Mouse (Mus musculus) hindbrain, embryonic 13.5 days (tissue): ENCODE results near the gene Bglap3. TPM values are rescaled to one million over a fixed set of nuclear protein-coding genes. Genes with fewer than 3 reads are reported as not detected.
"Not testable (repeated sequence)": the region's sequence is repeated elsewhere in the genome, so short reads cannot be mapped to it uniquely, and the experiment has no call there.

Source experiments
- ATAC-seq: fragments of 200-750 bp; cut with Nextera tagmentation; 2 replicates; pipeline ENCODE4 v1.8.0; 2017; ENCODE audit warnings: moderate TSS enrichment; ENCODE audit not compliant: low FRiP score
- H3K27ac ChIP-seq: fragments of 300-500 bp; sonication (generic); 2 replicates; pipeline ENCODE4 v1.5.1; 2015; ENCODE audit warnings: inconsistent platforms, mild to moderate bottlenecking, moderate library complexity
- H3K27me3 ChIP-seq: fragments of 300-500 bp; sonication (generic); 2 replicates; pipeline ENCODE4 v1.6.1; 2015; ENCODE audit warnings: mild to moderate bottlenecking, inconsistent platforms
- H3K36me3 ChIP-seq: fragments of 300-500 bp; sonication (generic); 2 replicates; pipeline ENCODE4 v1.6.1; 2015; ENCODE audit warnings: mild to moderate bottlenecking, inconsistent platforms
- H3K4me1 ChIP-seq: fragments of 300-500 bp; sonication (generic); replicated peaks from 2 replicates; pipeline ENCODE4 v1.6.1; 2015; ENCODE audit warnings: inconsistent platforms
- H3K4me2 ChIP-seq: fragments of 300-500 bp; sonication (generic); 2 replicates; pipeline ENCODE4 v1.6.1; 2015; ENCODE audit warnings: inconsistent platforms, mild to moderate bottlenecking, moderate library complexity
- H3K4me3 ChIP-seq: fragments of 300-500 bp; sonication (generic); 2 replicates; pipeline ENCODE4 v1.5.1; 2015; ENCODE audit warnings: mild to moderate bottlenecking, inconsistent platforms
- H3K9ac ChIP-seq: fragments of 300-500 bp; sonication (generic); 2 replicates; pipeline ENCODE4 v1.6.1; 2015; ENCODE audit warnings: mild to moderate bottlenecking, inconsistent platforms
- H3K9me3 ChIP-seq: fragments of 300-500 bp; sonication (generic); 2 replicates; pipeline ENCODE4 v1.6.1; 2016; ENCODE audit warnings: inconsistent platforms
- WGBS: fragments of 180-500 bp; shearing (Covaris S2); methylation state at CpG from one replicate; pipeline ENCODE4 v1.1.7; 2015; 5-methylcytosine and 5-hydroxymethylcytosine counted together
- polyA plus RNA-seq: library from polyadenylated mRNA; unstranded; fragments of >200 nt; fragmentation: Nextera tagmentation; extraction: Ambion mirVana; gene quantifications from 2 replicates; pipeline ENCODE4 v1.2.1, GENCODE M21; 2015

Gene Bglap3
- polyA plus RNA-seq, 1 experiment from 2014 or later: not detected

- Histone ChIP-seq H3K27me3 (peaks cover 26% of the 10 kb centered on the region), H3K9me3 (peaks cover 11% of the 10 kb centered on the region), H3K4me1 (peaks cover 13% of the 10 kb centered on the region)
- not testable (repeated sequence) for H3K36me3 ChIP-seq, H3K27ac ChIP-seq, ATAC-seq, H3K4me2 ChIP-seq, H3K9ac ChIP-seq, H3K4me3 ChIP-seq
- WGBS: 88% methylated on average over 7 of the region's 7 CpGs
Observed at GRCm38 (mm10) chr3:88368511-88368910, 4.0 kb downstream of the Bglap3 start.

- WGBS: 51% methylated on average over 3 of the region's 7 CpGs
- H3K9me3 ChIP-seq: peaks cover 11% of the 10 kb centered on the region
- 0 out of 2 replicates have a peak overlapping the region, but pooled peaks have one; percentile 78 for H3K27ac ChIP-seq
- not testable (repeated sequence) for H3K9ac ChIP-seq, H3K4me2 ChIP-seq, H3K4me3 ChIP-seq
- H3K27me3 ChIP-seq: peaks cover 26% of the 10 kb centered on the region
- H3K4me1 ChIP-seq: peaks cover 13% of the 10 kb centered on the region
- peak; percentile 63 for ATAC-seq
- H3K36me3 ChIP-seq: peaks cover 10% of the 10 kb centered on the region; the same call in 1 of the 2 replicates
Observed at GRCm38 (mm10) chr3:88367517-88367916, 5.0 kb downstream of the Bglap3 start.

- H3K4me2 ChIP-seq: peak overlapping the region; percentile 48
- H3K9ac ChIP-seq: peak overlapping the region; percentile 60; the same call in 1 of the 2 replicates
- peaks cover 16% of the 10 kb centered on the region for H3K36me3 ChIP-seq
- peak overlapping the region; percentile 78 for H3K27ac ChIP-seq
- WGBS: 2% methylated on average over 21 of the region's 22 CpGs
- peak; percentile 81 for ATAC-seq
- peaks cover 26% of the 10 kb centered on the region for H3K27me3 ChIP-seq
- peaks cover 11% of the 10 kb centered on the region for H3K9me3 ChIP-seq
- peaks cover 13% of the 10 kb centered on the region for H3K4me1 ChIP-seq
- H3K4me3 ChIP-seq: peak overlapping the region; percentile 33
Observed at GRCm38 (mm10) chr3:88366830-88367428, 5.6 kb downstream of the Bglap3 start.

- Histone ChIP-seq H3K27ac (no peak overlapping the region), H3K4me3 (peak overlapping the region; percentile 8; the same call in 1 of the 2 replicates), H3K27me3 (peaks cover 26% of the 10 kb centered on the region), H3K4me2 (peak overlapping the region; percentile 48), H3K4me1 (peaks cover 13% of the 10 kb centered on the region), H3K9me3 (peaks cover 11% of the 10 kb centered on the region), H3K36me3 (peaks cover 27% of the 10 kb centered on the region), H3K9ac (0 out of 2 replicates have a peak overlapping the region, but pooled peaks have one; percentile 24)
- WGBS: 39% methylated on average over 34 of the region's 34 CpGs
- no peak for ATAC-seq
Observed at GRCm38 (mm10) chr3:88365705-88366361, 6.7 kb downstream of the Bglap3 start.

- H3K4me2 ChIP-seq: no peak within 1 kb of the TSS
- H3K27ac ChIP-seq: 0 out of 2 replicates have a peak within 1 kb of the TSS, but pooled peaks have one; percentile 56
- under 1% methylated on average over 16 of the region's 16 CpGs for WGBS
- ATAC-seq: no peak
- H3K27me3 ChIP-seq: peaks cover 26% of the 10 kb centered on the region
- no peaks in the 10 kb centered on the region for H3K9me3 ChIP-seq
- peaks cover 42% of the 10 kb centered on the region for H3K36me3 ChIP-seq
- H3K9ac ChIP-seq: no peak within 1 kb of the TSS
- H3K4me3 ChIP-seq: no peak within 1 kb of the TSS
- H3K4me1 ChIP-seq: peaks cover 21% of the 10 kb centered on the region
Observed at GRCm38 (mm10) chr3:88364337-88364736, 8.2 kb downstream of the Bglap3 start, which contains the start of gene Paqr6. TSS of gene Paqr6 (plus strand) at chr3:88364584.

- WGBS: 56% methylated on average over 4 of the region's 4 CpGs
- peaks cover 49% of the 10 kb centered on the region for H3K36me3 ChIP-seq
Observed at GRCm38 (mm10) chr3:88363700-88364099, 8.8 kb downstream of the Bglap3 start.

GRCm38 (mm10) chr3:88361612-88362313 is 10.8 kb downstream of the Bglap3 start:
- WGBS: 87% methylated on average over 2 of the region's 2 CpGs

More at GRCm38 (mm10) chr3:88363700-88364099, 8.8 kb downstream of the Bglap3 start:
- no peak overlapping the region for H3K4me3 ChIP-seq
- no peak for ATAC-seq
- 0 out of 2 replicates have a peak overlapping the region, but pooled peaks have one; percentile 56 for H3K27ac ChIP-seq
- peaks cover 26% of the 10 kb centered on the region for H3K27me3 ChIP-seq
- H3K9ac ChIP-seq: no peak overlapping the region
- H3K4me2 ChIP-seq: no peak overlapping the region
- no peaks in the 10 kb centered on the region for H3K9me3 ChIP-seq
- peaks cover 23% of the 10 kb centered on the region for H3K4me1 ChIP-seq

GRCm38 (mm10) chr3:88361096-88361495 is 11.4 kb downstream of the Bglap3 start:
- no peaks in the 10 kb centered on the region for H3K9me3 ChIP-seq
- peaks cover 24% of the 10 kb centered on the region for H3K27me3 ChIP-seq
- peaks cover 22% of the 10 kb centered on the region for H3K4me1 ChIP-seq
- H3K27ac ChIP-seq: no peak overlapping the region
- no peak overlapping the region for H3K4me2 ChIP-seq
- peaks cover 74% of the 10 kb centered on the region for H3K36me3 ChIP-seq
- H3K9ac ChIP-seq: no peak overlapping the region
- WGBS: 90% methylated on average over 6 of the region's 6 CpGs
- ATAC-seq: no peak
- no peak overlapping the region for H3K4me3 ChIP-seq

More at GRCm38 (mm10) chr3:88361612-88362313, 10.8 kb downstream of the Bglap3 start:
- no peak for ATAC-seq
- H3K27ac ChIP-seq: no peak overlapping the region
- H3K4me3 ChIP-seq: no peak overlapping the region
- no peak overlapping the region for H3K9ac ChIP-seq
- H3K4me2 ChIP-seq: no peak overlapping the region
- H3K4me1 ChIP-seq: peaks cover 23% of the 10 kb centered on the region
- H3K36me3 ChIP-seq: peaks cover 67% of the 10 kb centered on the region
- H3K9me3 ChIP-seq: no peaks in the 10 kb centered on the region
- peaks cover 26% of the 10 kb centered on the region for H3K27me3 ChIP-seq

- 63% methylated on average over 3 of the region's 3 CpGs for WGBS
- Histone ChIP-seq H3K27me3 (peaks cover 13% of the 10 kb centered on the region; the same call in 1 of the 2 replicates), H3K4me2 (no peak overlapping the region), H3K27ac (0 out of 2 replicates have a peak overlapping the region, but pooled peaks have one; percentile 26), H3K4me3 (no peak overlapping the region), H3K36me3 (peaks cover 85% of the 10 kb centered on the region), H3K9me3 (no peaks in the 10 kb centered on the region), H3K9ac (no peak overlapping the region; the same call in 1 of the 2 replicates), H3K4me1 (peaks cover 16% of the 10 kb centered on the region)
- no peak for ATAC-seq
Observed at GRCm38 (mm10) chr3:88359989-88360388, 12.6 kb downstream of the Bglap3 start.

GRCm38 (mm10) chr3:88359584-88359983 is 13.0 kb downstream of the Bglap3 start:
- 58% methylated on average over 5 of the region's 5 CpGs for WGBS
- no peak overlapping the region for H3K4me3 ChIP-seq
- H3K36me3 ChIP-seq: peaks cover 89% of the 10 kb centered on the region
- H3K9ac ChIP-seq: no peak overlapping the region; the same call in 1 of the 2 replicates
- peaks cover 14% of the 10 kb centered on the region for H3K4me1 ChIP-seq
- no peak overlapping the region for H3K4me2 ChIP-seq
- no peak for ATAC-seq
- no peaks in the 10 kb centered on the region for H3K9me3 ChIP-seq
- 0 out of 2 replicates have a peak overlapping the region, but pooled peaks have one; percentile 26 for H3K27ac ChIP-seq
- peaks cover 10% of the 10 kb centered on the region; the same call in 1 of the 2 replicates for H3K27me3 ChIP-seq

- no peak for ATAC-seq
Observed at GRCm38 (mm10) chr3:88354396-88355165, 18.0 kb downstream of the Bglap3 start.

More at GRCm38 (mm10) chr3:88354396-88355165, 18.0 kb downstream of the Bglap3 start:
- Histone ChIP-seq H3K4me1 (peaks cover 4% of the 10 kb centered on the region), H3K4me2 (no peak overlapping the region), H3K27ac (no peak overlapping the region), H3K27me3 (no peaks in the 10 kb centered on the region), H3K36me3 (peaks cover 99% of the 10 kb centered on the region), H3K4me3 (no peak overlapping the region), H3K9ac (no peak overlapping the region), H3K9me3 (no peaks in the 10 kb centered on the region)
- 92% methylated on average over 8 of the region's 8 CpGs for WGBS
